Mouse (Mus musculus): ENCODE measurements around the gene Vmn2r11. TPM values are rescaled to one million over a fixed set of nuclear protein-coding genes. Genes with fewer than 3 reads are reported as not detected.
"Not testable (repeated sequence)": the region's sequence is repeated elsewhere in the genome, so short reads cannot be mapped to it uniquely, and the experiment has no call there.

Gene Vmn2r11
- total RNA-seq (2021) = not detected
- long read RNA-seq, experiment 1 = 0 reads
- long read RNA-seq, experiment 2 = 0 reads

- DNase-seq (ENCODE audit: extremely low spot score in 1 of 2, low spot score in 2 of 2); intact Hi-C loops (cut with DNase I); H3K4me3 ChIP-seq; H3K27ac ChIP-seq: not testable (repeated sequence)
These were observed at the start of gene Vmn2r11 for GRCm38 (mm10) chr5:109059469-109059868. Gene Vmn2r11 (minus strand): TSS chr5:109059569.

- intact Hi-C loops (cut with DNase I); H3K27ac ChIP-seq; DNase-seq (ENCODE audit: extremely low spot score in 1 of 2, low spot score in 2 of 2); H3K4me3 ChIP-seq: not testable (repeated sequence)
These were observed 38.5 kb upstream of the Vmn2r11 start, which contains the start of gene Vmn2r12 for GRCm38 (mm10) chr5:109097850-109098249. Gene Vmn2r12 (minus strand): TSS chr5:109097950.

- H3K27ac ChIP-seq; intact Hi-C loops (cut with DNase I); H3K4me3 ChIP-seq; DNase-seq (ENCODE audit: extremely low spot score in 1 of 2, low spot score in 2 of 2): not testable (repeated sequence)
These were observed 37.1 kb upstream of the Vmn2r11 start for GRCm38 (mm10) chr5:109096482-109096881.

- H3K27ac ChIP-seq; DNase-seq (ENCODE audit: extremely low spot score in 1 of 2, low spot score in 2 of 2); intact Hi-C loops (cut with DNase I); H3K4me3 ChIP-seq: not testable (repeated sequence)
These were observed 12.6 kb upstream of the Vmn2r11 start for GRCm38 (mm10) chr5:109072016-109072415.

GRCm38 (mm10) chr5:109055286-109055685 is 4.1 kb downstream of the Vmn2r11 start:
- DNase-seq (ENCODE audit: extremely low spot score in 1 of 2, low spot score in 2 of 2) = no peak
- intact Hi-C loops (cut with DNase I) = no loop called here
- Histone ChIP-seq H3K4me3 (no peak overlapping the region), H3K27ac (no peak overlapping the region)
- TF ChIP-seq CTCF (IDR thresholded peaks at IDR 0.05) = no peak

GRCm38 (mm10) chr5:109032591-109032990 is 26.8 kb downstream of the Vmn2r11 start:
- no peak overlapping the region for H3K27ac ChIP-seq
- no peak overlapping the region for H3K4me3 ChIP-seq
- intact Hi-C loops (cut with DNase I) = loop anchor here (5.0 kb wide), 1 partner anchor 195 kb away; no protein-coding TSS in a partner anchor
- DNase-seq (ENCODE audit: extremely low spot score in 1 of 2, low spot score in 2 of 2) = no peak
- no peak for TF ChIP-seq CTCF (IDR thresholded peaks at IDR 0.05)

- H3K27ac ChIP-seq; intact Hi-C loops (cut with DNase I); DNase-seq (ENCODE audit: extremely low spot score in 1 of 2, low spot score in 2 of 2); H3K4me3 ChIP-seq: not testable (repeated sequence)
These were observed 52.9 kb downstream of the Vmn2r11 start, which contains the start of gene Vmn2r10 for GRCm38 (mm10) chr5:109006427-109006826. Gene Vmn2r10 (minus strand): TSS chr5:109006527.

Other genes with a start within 250 kb of the Vmn2r11 start
- gene Vmn2r9, start 207.0 kb downstream of the Vmn2r11 start, total RNA-seq (2021) = not detected
- gene Vmn2r10, start 53.0 kb downstream of the Vmn2r11 start, total RNA-seq (2021) = not detected
- not detected for gene Vmn2r12, start 38.4 kb upstream of the Vmn2r11 start, total RNA-seq (2021)
- not detected for gene Vmn2r13, start 132.6 kb upstream of the Vmn2r11 start, total RNA-seq (2021)
- gene Vmn2r14, start 165.1 kb upstream of the Vmn2r11 start, total RNA-seq (2021) = not detected
- gene Vmn2r15, start 238.1 kb upstream of the Vmn2r11 start, total RNA-seq (2021) = not detected

All from left cerebral cortex, adult 2 months (tissue).